Mouse (Mus musculus) stomach, postnatal 0 days (tissue): Measurements from ENCODE around the gene Usp20. TPM values are rescaled to one million over a fixed set of nuclear protein-coding genes. Genes with fewer than 3 reads are reported as not detected.
A peak's percentile ranks its signal among the peaks of the same experiment; 100 is the strongest.

ENCODE experiments used
- ATAC-seq: fragments of 200-750 bp; cut with Nextera tagmentation; 2 replicates; pipeline ENCODE4 v1.8.0; 2017; ENCODE audit not compliant: low FRiP score, low TSS enrichment
- DNase-seq: peaks from one replicate; pipeline ENCODE4 v3.0.0-alpha.2; 2016; ENCODE audit warnings: low spot score
- H3K27ac ChIP-seq: fragments of 300-500 bp; sonication (generic); replicated peaks from 2 replicates; pipeline ENCODE4 v1.5.1; 2014; ENCODE audit warnings: mild to moderate bottlenecking, control low read depth
- H3K27me3 ChIP-seq: fragments of 300-500 bp; sonication (generic); 2 replicates; pipeline ENCODE4 v1.6.1; 2014; ENCODE audit warnings: low read length; ENCODE audit not compliant: control insufficient read depth, insufficient read depth
- H3K36me3 ChIP-seq: fragments of 300-500 bp; sonication (generic); 2 replicates; pipeline ENCODE4 v1.6.1; 2014; ENCODE audit warnings: low read length, mixed read lengths; ENCODE audit not compliant: control insufficient read depth, insufficient read depth
- H3K4me1 ChIP-seq: fragments of 300-500 bp; sonication (generic); replicated peaks from 2 replicates; pipeline ENCODE4 v1.6.1; 2014; ENCODE audit warnings: antibody characterized with exemption; ENCODE audit not compliant: control insufficient read depth, insufficient read depth
- H3K4me2 ChIP-seq: fragments of 300-500 bp; sonication (generic); replicated peaks from 2 replicates; pipeline ENCODE4 v1.6.1; 2014; ENCODE audit warnings: low read depth, mild to moderate bottlenecking, control low read depth, moderate library complexity
- H3K4me3 ChIP-seq: fragments of 300-500 bp; sonication (generic); 2 replicates; pipeline ENCODE4 v1.5.1; 2014; ENCODE audit warnings: low read depth, low read length, control low read depth
- H3K9ac ChIP-seq: fragments of 300-500 bp; sonication (generic); 2 replicates; pipeline ENCODE4 v1.6.1; 2014; ENCODE audit warnings: mild to moderate bottlenecking, low read length, control low read depth, mixed read lengths
- H3K9me3 ChIP-seq: fragments of 300-500 bp; sonication (generic); 2 replicates; pipeline ENCODE4 v1.6.1; 2016; ENCODE audit warnings: low read length; ENCODE audit not compliant: control insufficient read depth
- CTCF ChIP-seq: IDR thresholded peaks from 2 replicates; pipeline ENCODE4 v1.5.1; 2016; ENCODE audit warnings: antibody characterized with exemption, low read depth, mild to moderate bottlenecking, moderate library complexity
- EP300 ChIP-seq: optimal IDR thresholded peaks from 2 replicates; pipeline ENCODE3; 2016; ENCODE audit warnings: antibody characterized with exemption
- WGBS: fragments of 180-500 bp; shearing (Covaris S2); extraction: QIAGEN DNeasy Blood & Tissue Kit; methylation state at CpG from one replicate; pipeline ENCODE4 v1.1.7; 2014; 5-methylcytosine and 5-hydroxymethylcytosine counted together
- polyA plus RNA-seq: library from polyadenylated mRNA; unstranded; fragments of >200 nt; fragmentation: Nextera tagmentation; extraction: Ambion mirVana; gene quantifications from 2 replicates; pipeline ENCODE4 v1.2.1, GENCODE M21; 2015

Gene Usp20
- polyA plus RNA-seq, 1 experiment from 2014 or later = 8.9 TPM

DNA sequence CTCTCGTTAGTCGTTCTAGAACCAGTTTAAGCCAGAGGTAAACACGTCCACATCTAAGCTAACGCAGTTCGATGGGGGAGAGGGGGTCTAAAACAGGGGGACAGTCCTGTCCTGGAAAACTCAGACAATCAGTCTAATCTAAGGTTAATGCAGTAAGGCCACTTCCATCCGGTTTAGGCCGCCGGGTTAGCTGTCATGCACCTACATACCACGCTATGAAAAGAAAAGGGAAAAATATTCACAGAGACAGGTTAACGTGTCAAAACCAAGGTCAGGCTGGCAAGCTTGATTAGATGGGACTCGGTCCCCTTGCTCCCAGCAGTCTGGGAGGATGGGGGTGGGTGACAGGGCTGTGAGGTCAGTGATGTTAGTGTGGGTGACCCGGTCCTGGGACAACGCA is 71.3 kb downstream of the Usp20 start:
- 90% methylated on average over 13 of the region's 13 CpGs for WGBS
- no peaks in the 10 kb centered on the region for H3K4me1 ChIP-seq
- peaks cover 32% of the 10 kb centered on the region; the same call in 1 of the 2 replicates for H3K36me3 ChIP-seq
- H3K9me3 ChIP-seq = no peaks in the 10 kb centered on the region
- H3K9ac ChIP-seq = no peak overlapping the region
- H3K4me3 ChIP-seq = no peak overlapping the region
- no peak overlapping the region for H3K4me2 ChIP-seq
- ATAC-seq = no peak
- no peaks in the 10 kb centered on the region for H3K27me3 ChIP-seq
- no peak for DNase-seq
- no peak for TF ChIP-seq CTCF
- no peak for TF ChIP-seq EP300
- no peak overlapping the region for H3K27ac ChIP-seq

DNA sequence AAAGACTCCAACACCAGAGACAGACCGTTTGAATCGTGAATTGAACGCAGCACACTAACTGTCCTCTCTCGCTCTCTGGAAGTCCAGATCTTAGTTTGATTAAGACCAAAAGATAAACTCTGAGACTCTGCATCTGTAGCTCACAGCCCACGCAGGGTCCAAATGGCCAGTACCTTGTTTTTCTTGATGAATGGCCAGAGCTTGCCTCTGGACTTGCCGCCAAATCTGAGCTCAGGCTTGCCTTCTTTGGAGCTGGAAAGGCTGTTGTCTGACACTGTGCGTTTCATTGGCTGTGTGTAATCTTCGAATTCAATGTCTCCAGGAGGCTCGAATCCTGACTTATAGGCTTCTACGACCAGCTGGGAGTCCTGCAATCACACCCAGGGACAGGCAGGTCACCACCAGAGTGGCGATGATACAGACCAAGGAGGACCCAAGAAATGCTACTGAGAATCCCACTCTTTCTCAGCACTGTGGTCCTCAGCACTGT is 71.8 kb downstream of the Usp20 start:
- H3K9ac ChIP-seq = no peak overlapping the region
- no peaks in the 10 kb centered on the region for H3K4me1 ChIP-seq
- TF ChIP-seq CTCF = no peak
- no peak for TF ChIP-seq EP300
- H3K4me3 ChIP-seq = no peak overlapping the region
- ATAC-seq = no peak
- peaks cover 35% of the 10 kb centered on the region; the same call in 1 of the 2 replicates for H3K36me3 ChIP-seq
- H3K9me3 ChIP-seq = no peaks in the 10 kb centered on the region
- no peak overlapping the region for H3K4me2 ChIP-seq
- WGBS = 88% methylated on average over 11 of the region's 11 CpGs
- no peak for DNase-seq
- H3K27me3 ChIP-seq = no peaks in the 10 kb centered on the region
- H3K27ac ChIP-seq = no peak overlapping the region

DNA sequence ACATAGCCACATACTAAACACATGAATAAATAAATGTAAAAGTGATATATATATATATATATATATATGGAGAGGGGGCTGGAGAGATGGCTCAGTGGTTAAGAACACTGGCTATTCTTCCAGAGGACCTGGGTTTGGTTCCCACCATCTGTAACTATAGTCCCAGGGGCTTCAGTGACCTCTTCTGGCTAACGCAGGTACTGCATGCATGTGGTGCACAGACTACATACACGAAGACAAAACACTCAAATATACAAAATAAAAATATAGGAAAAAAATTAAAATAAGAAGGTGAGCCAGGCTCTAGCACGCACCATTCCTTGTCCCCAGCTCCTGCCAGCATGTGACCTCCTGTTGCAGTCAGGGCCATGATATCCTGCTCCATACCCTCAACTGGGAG is 74.0 kb downstream of the Usp20 start:
- H3K4me2 ChIP-seq = no peak overlapping the region
- TF ChIP-seq CTCF = peak; percentile 50
- TF ChIP-seq EP300 = no peak
- H3K4me3 ChIP-seq = no peak overlapping the region
- H3K27me3 ChIP-seq = no peaks in the 10 kb centered on the region
- no peak overlapping the region for H3K9ac ChIP-seq
- no peaks in the 10 kb centered on the region for H3K9me3 ChIP-seq
- no peak overlapping the region for H3K27ac ChIP-seq
- H3K36me3 ChIP-seq = peaks cover 35% of the 10 kb centered on the region; the same call in 1 of the 2 replicates
- ATAC-seq = no peak
- H3K4me1 ChIP-seq = no peaks in the 10 kb centered on the region
- WGBS = 99% methylated on average over 3 of the region's 3 CpGs
- no peak for DNase-seq

DNA sequence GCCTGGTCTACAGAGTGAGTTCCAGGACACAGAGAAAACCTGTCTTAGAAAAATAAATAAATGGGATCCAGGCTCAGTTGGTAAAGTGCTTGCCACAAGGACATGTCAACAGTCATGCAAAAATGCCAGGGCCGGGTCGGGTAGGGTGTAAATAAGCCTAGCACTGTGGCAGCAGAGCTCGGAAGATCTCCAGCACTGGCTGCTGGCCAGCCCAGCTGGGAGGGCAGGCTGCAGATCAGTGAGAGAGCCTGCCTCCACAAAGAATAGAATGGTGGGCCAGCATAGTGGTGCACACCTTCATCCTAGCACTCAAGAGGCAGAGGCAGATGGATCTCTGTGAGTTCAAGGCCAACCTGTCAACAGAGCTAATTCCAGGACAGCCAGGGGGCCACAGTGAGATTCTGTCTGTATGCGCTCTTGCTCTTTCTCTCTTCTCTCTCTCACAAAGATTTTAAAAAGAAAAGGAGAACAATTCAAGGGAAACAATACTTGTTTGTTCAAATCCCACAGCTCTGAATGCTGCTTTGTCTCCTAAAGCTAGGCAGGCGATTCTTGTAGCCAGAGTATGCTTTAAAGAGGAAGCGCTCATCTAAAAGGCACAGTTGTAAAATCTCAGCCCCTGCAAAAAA is 75.6 kb downstream of the Usp20 start:
- peaks cover 26% of the 10 kb centered on the region; the same call in 1 of the 2 replicates for H3K36me3 ChIP-seq
- ATAC-seq = no peak

DNA sequence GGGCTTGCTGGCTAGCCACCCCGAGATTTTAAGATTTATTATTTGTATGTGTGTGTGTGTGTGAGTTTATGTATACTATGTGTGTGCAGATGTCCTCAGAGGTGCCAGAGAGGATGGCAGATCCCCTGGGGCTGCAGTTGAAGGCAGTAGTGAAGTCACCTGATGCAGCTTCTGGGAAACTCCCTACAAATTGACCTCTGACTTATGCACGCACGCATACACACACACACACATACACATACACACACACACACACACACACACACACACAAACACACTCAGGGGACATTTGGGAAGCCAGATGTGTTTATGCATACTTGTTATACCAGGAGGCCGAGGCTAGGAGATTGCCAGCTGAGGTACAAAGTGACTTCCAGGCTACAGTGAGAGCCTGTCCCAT is 76.4 kb downstream of the Usp20 start:
- DNase-seq = no peak
- TF ChIP-seq CTCF = no peak
- no peak for TF ChIP-seq EP300
- H3K4me2 ChIP-seq = no peak overlapping the region
- no peak overlapping the region for H3K9ac ChIP-seq
- H3K4me3 ChIP-seq = no peak overlapping the region
- peaks cover 22% of the 10 kb centered on the region; the same call in 1 of the 2 replicates for H3K36me3 ChIP-seq
- no peak overlapping the region for H3K27ac ChIP-seq
- no peak for ATAC-seq
- H3K27me3 ChIP-seq = no peaks in the 10 kb centered on the region
- H3K9me3 ChIP-seq = no peaks in the 10 kb centered on the region
- 87% methylated on average over 4 of the region's 4 CpGs for WGBS
- no peaks in the 10 kb centered on the region for H3K4me1 ChIP-seq

More for the DNA sequence above, 75.6 kb downstream of the Usp20 start:
- H3K4me2 ChIP-seq = no peak overlapping the region
- no peak for DNase-seq
- no peak overlapping the region for H3K4me3 ChIP-seq
- no peak overlapping the region for H3K27ac ChIP-seq
- H3K4me1 ChIP-seq = no peaks in the 10 kb centered on the region
- H3K27me3 ChIP-seq = no peaks in the 10 kb centered on the region
- H3K9ac ChIP-seq = no peak overlapping the region
- no peak for TF ChIP-seq EP300
- no peak; the same call in 1 of the 2 replicates for TF ChIP-seq CTCF
- H3K9me3 ChIP-seq = no peaks in the 10 kb centered on the region
- 71% methylated on average over 6 of the region's 6 CpGs for WGBS

DNA sequence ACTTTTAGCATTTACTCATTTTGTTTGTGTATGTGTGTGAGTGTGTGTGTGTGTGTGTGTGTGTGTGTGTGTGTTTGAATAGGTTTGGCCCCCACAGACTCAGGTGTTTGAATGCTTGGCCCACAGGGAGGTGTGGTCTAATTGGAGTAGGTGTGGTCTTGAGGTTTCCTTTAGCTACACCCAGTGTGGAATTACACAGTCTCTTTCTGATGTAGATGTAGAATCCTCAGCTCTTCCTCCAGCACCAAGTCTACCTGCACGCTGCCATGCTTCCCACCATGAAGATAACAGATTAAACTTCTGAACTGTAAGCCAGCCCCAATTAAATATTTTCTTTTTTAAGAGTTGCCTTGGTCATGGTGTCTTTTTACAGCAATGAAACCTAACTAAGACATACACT is 78.2 kb downstream of the Usp20 start:
- H3K36me3 ChIP-seq = peaks cover 15% of the 10 kb centered on the region; the same call in 1 of the 2 replicates
- WGBS = 88% methylated on average over 1 of the region's 1 CpGs
- TF ChIP-seq EP300 (no peak), CTCF (no peak)
- H3K9me3 ChIP-seq = no peaks in the 10 kb centered on the region
- ATAC-seq (no peak), DNase-seq (no peak)
- H3K4me3 ChIP-seq = no peak overlapping the region
- no peak overlapping the region for H3K9ac ChIP-seq
- no peak overlapping the region for H3K27ac ChIP-seq
- no peaks in the 10 kb centered on the region for H3K27me3 ChIP-seq
- no peak overlapping the region for H3K4me2 ChIP-seq
- H3K4me1 ChIP-seq = no peaks in the 10 kb centered on the region
